Mouse (Mus musculus) lung, adult 18-20 months (tissue): ENCODE data around the gene Sult2b1.

ENCODE experiments used
- DNase-seq, 2 experiments: peaks; one replicate each; pipeline ENCODE4 v3.0.0; 2022; ENCODE audit warnings: mixed read lengths in 2 of 2

The Sult2b1 gene

GRCm38 (mm10) chr7:45692364-45692763 is 92.1 kb downstream of the Sult2b1 start:
- DNase-seq = no peak

GRCm38 (mm10) chr7:45689800-45690199 is 94.7 kb downstream of the Sult2b1 start:
- no peak for DNase-seq

GRCm38 (mm10) chr7:45689099-45689498 is 95.4 kb downstream of the Sult2b1 start:
- no peak for DNase-seq

GRCm38 (mm10) chr7:45686841-45687240 is 97.6 kb downstream of the Sult2b1 start:
- DNase-seq = no peak

GRCm38 (mm10) chr7:45685811-45686210 is 98.7 kb downstream of the Sult2b1 start:
- no peak for DNase-seq

- DNase-seq = no peak
Measured at GRCm38 (mm10) chr7:45683396-45684050, 100.9 kb downstream of the Sult2b1 start, which contains the start of gene Ntn5. Gene Ntn5 (plus strand): TSS chr7:45684022.

GRCm38 (mm10) chr7:45682144-45683126 is 102.0 kb downstream of the Sult2b1 start:
- DNase-seq = peak; percentile 86 to 91

- peak; percentile 71 to 73 for DNase-seq
Measured at GRCm38 (mm10) chr7:45681046-45681736, 103.3 kb downstream of the Sult2b1 start.
